Mouse (Mus musculus) brain, embryonic 18.5 days (tissue): Measurements from ENCODE around the gene Shq1.

ENCODE experiments used
- DNase-seq: peaks from one replicate; pipeline ENCODE4 v3.0.0-alpha.2; 2012; ENCODE audit warnings: low read depth, low spot score

Gene Shq1

GRCm38 (mm10) chr6:100532326-100532725 is 138.6 kb downstream of the Shq1 start:
- no peak for DNase-seq

- DNase-seq, result no peak
These were observed 141.3 kb downstream of the Shq1 start for GRCm38 (mm10) chr6:100529673-100530072.

- no peak for DNase-seq
These were observed 142.4 kb downstream of the Shq1 start for GRCm38 (mm10) chr6:100528556-100528955.

- DNase-seq, result no peak
These were observed 143.0 kb downstream of the Shq1 start for GRCm38 (mm10) chr6:100527972-100528371.

- DNase-seq, result no peak
These were observed 143.8 kb downstream of the Shq1 start for GRCm38 (mm10) chr6:100527161-100527560.

DNA sequence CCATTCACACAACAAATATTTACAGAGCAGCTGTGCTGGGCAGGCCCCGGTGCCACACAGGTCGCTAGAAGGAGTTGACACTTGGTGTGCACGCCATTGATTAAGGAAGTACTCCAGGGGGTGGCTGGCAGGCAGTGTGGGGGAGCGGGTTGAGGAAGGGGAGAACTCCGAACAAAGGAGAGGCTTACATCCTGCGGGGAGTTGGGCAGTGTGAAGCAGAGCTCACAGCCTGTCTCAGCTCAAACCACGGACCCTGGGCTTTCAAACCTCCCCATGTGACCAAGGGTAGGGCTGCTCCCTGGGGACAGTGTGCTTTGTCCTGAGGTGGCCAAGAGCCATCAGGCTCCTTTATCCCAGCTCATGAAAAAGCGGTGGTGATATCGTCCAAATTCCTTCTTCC is 144.9 kb downstream of the Shq1 start:
- no peak for DNase-seq

DNA sequence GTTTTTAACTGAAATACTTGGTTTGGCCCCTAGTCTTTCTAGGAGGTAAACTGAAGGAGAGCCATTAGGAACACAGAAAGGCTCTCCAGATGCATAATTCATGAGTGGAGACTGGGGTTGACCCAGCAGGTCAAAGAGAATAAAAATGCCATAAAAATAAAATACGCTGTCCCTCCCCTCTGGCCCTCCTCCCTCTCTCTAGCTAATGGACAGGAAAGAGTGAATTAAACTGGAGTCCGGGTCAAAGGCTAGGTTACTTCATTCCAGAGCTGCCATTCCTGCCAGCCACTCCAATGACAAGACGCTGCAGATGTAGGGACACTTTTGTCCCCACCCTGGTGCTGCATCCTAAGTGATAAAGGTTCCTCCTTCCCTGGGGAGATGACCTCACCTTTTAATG is 145.5 kb downstream of the Shq1 start:
- DNase-seq, result no peak

DNA sequence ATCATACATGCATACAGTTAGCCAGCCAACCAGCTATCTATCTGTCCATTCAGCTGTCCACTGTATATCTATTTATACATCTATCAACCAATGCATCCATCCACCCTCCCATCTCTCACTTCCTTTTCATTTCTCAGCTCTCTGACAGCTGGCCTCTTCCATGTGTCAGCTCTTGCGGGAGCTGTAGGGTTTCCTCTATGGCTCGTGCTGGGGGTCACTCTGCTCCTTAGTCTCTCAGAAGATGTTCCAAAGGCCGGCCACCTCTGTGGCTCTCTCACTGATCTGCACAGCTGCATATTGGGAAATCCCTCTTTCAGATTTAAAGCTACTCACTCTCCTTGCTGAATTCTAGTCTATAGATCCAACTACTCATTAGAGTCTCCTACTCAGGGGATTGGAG is 148.5 kb downstream of the Shq1 start:
- DNase-seq, result no peak

DNA sequence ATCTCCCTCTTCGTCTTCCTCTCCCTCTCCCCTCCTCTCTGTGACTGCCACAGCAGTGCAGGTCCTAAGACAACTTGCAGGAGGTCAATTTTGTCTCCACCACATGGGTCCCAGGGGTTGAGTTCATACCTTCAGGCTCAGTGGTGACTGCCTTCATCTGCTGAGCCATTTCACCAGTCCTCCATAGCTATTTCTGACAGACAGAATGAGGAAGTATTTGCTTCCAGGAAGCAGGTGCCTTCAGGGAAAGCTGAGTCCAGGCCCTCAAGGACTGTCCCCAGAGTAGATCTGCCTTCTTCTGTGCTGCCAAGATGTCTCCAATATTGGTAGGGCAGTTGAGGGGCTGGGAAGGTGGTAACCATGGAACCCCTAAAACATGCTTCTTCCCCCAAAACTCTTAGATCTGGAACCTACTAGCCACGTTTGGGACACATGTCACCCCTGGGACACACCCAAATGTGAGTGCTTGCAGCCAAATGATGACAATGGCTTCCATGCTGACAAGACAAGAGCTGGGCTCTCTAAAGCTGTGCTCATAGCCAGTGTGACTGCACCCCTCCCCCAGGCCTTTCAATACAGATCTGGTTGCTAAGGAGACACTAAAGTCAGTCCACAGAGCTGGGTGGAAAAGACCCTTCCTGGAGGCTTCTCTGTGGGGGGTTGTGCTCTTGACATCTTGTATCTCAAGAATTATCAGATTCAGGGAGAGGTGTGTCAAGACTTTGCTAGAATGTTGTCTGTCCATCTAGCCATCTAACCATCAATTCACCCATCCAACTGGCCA is 149.2 kb downstream of the Shq1 start:
- DNase-seq, result no peak

- no peak for DNase-seq
These were observed 150.3 kb downstream of the Shq1 start for GRCm38 (mm10) chr6:100520558-100521099.

DNA sequence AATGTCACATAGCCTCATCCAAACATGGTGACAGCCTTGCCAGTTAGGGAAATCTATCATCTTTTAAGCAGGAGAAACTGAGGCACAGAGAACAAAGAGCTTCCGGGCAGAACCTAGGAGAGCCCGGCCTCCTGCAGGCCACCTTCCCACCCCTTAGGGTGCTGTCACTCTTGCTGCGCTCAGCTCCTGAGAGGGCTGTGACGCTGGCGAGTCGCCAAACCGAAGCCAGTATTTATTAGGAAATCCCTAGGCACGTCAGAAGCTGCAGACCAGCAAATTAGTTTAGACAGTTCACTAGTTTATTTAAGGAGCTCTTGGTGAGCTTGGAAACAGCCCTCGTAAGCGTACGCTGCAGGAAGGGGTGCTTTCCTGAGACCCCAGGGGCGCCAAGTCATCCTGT is 151.1 kb downstream of the Shq1 start:
- no peak for DNase-seq
